Mouse (Mus musculus) CH12.LX (cell line): Measurements from ENCODE around the gene Fgd6. TPM values are rescaled to one million over a fixed set of nuclear protein-coding genes. Genes with fewer than 3 reads are reported as not detected.

Experiments
- DNase-seq: peaks from one replicate; pipeline ENCODE4 v3.0.0-alpha.2; 2013; ENCODE audit errors: extremely low read depth
- H3K27ac ChIP-seq: 2 replicates; pipeline ENCODE4 v1.5.1; 2012; ENCODE audit warnings: low read depth, mild to moderate bottlenecking, control low read depth, moderate library complexity; ENCODE audit not compliant: insufficient read depth
- H3K27me3 ChIP-seq: replicated peaks from 2 replicates; pipeline ENCODE3; 2012; ENCODE audit warnings: inconsistent platforms
- H3K36me3 ChIP-seq, 2 experiments: replicated peaks in 1 of 2; 2 replicates each; pipeline versions ENCODE3 to v1.6.1; 2012; ENCODE audit warnings: inconsistent platforms in 1 of 2, low read length in 1 of 2, mild to moderate bottlenecking in 1 of 2, mixed read lengths in 1 of 2, moderate library complexity in 1 of 2; ENCODE audit not compliant: control insufficient read depth in 1 of 2, insufficient read depth in 1 of 2
- H3K4me1 ChIP-seq, 2 experiments: 2 replicates each; pipeline ENCODE4 v1.6.1; 2012; ENCODE audit warnings: inconsistent platforms in 1 of 2, moderate library complexity in 1 of 2; ENCODE audit not compliant: insufficient read depth in 2 of 2, control insufficient read depth in 1 of 2
- H3K4me2 ChIP-seq: 2 replicates; pipeline ENCODE4 v1.6.1; 2012; ENCODE audit warnings: low read depth, mild to moderate bottlenecking, control low read depth; ENCODE audit not compliant: poor library complexity, insufficient read depth, severe bottlenecking
- H3K4me3 ChIP-seq, 3 experiments: fragments of 150-350 bp in 1 of 3; sonication (generic) in 1 of 3; replicated peaks in 1 of 3; 2 replicates each; pipeline versions ENCODE3 to v1.5.1; 2011 to 2012; ENCODE audit warnings: low read depth in 2 of 3, low read length in 2 of 3, mild to moderate bottlenecking in 2 of 3, moderate library complexity in 2 of 3, control low read depth in 1 of 3, improper control_type of control experiment in 1 of 3, inconsistent platforms in 1 of 3, mixed read lengths in 1 of 3; ENCODE audit not compliant: poor library complexity in 1 of 3
- H3K79me2 ChIP-seq: replicated peaks from 2 replicates; pipeline ENCODE4 v1.6.1; 2012; ENCODE audit warnings: mild to moderate bottlenecking, moderate library complexity; ENCODE audit not compliant: control insufficient read depth, poor library complexity, insufficient read depth, severe bottlenecking; ENCODE audit errors: extremely low read depth
- H3K9ac ChIP-seq: 2 replicates; pipeline ENCODE4 v1.6.1; 2012; ENCODE audit warnings: low read depth, mild to moderate bottlenecking, control low read depth, moderate library complexity; ENCODE audit not compliant: insufficient read depth
- H3K9me3 ChIP-seq: replicated peaks from 2 replicates; pipeline ENCODE3; 2012; ENCODE audit warnings: low read length, inconsistent platforms, mixed read lengths
- BHLHE40 ChIP-seq: IDR thresholded peaks from 2 replicates; pipeline ENCODE4 v1.6.1; 2011; ENCODE audit warnings: mild to moderate bottlenecking, low read depth, low read length, improper control_type of control experiment
- ETS1 ChIP-seq: conservative IDR thresholded peaks from 2 replicates; pipeline ENCODE4 v1.6.1; 2012; ENCODE audit warnings: low read depth, mild to moderate bottlenecking, inconsistent platforms, low read length, improper control_type of control experiment, moderate library complexity
- IRF4 ChIP-seq: IDR thresholded peaks from 2 replicates; pipeline ENCODE4 v1.6.1; 2014; ENCODE audit warnings: low read depth, mild to moderate bottlenecking, inconsistent platforms, low read length, improper control_type of control experiment
- KAT2A ChIP-seq: IDR thresholded peaks from 2 replicates; pipeline ENCODE4 v1.6.1; 2012; ENCODE audit warnings: low read length, improper control_type of control experiment, inconsistent platforms; ENCODE audit not compliant: insufficient replicate concordance
- MAX ChIP-seq: IDR thresholded peaks from 2 replicates; pipeline ENCODE4 v1.6.1; 2011; ENCODE audit warnings: low read length, improper control_type of control experiment
- NELFE ChIP-seq: IDR thresholded peaks from 2 replicates; pipeline ENCODE4 v1.6.1; 2011; ENCODE audit warnings: low read depth, low read length, improper control_type of control experiment
- RCOR1 ChIP-seq: conservative IDR thresholded peaks from 2 replicates; pipeline ENCODE4 v1.6.1; 2012; ENCODE audit warnings: low read depth, mild to moderate bottlenecking, inconsistent platforms, low read length, improper control_type of control experiment
- SIN3A ChIP-seq: IDR thresholded peaks from 2 replicates; pipeline ENCODE4 v1.6.1; 2012; ENCODE audit warnings: low read length, improper control_type of control experiment, inconsistent platforms
- SMC3 ChIP-seq: IDR thresholded peaks from 2 replicates; pipeline ENCODE4 v1.6.1; 2011; ENCODE audit warnings: low read depth, low read length, improper control_type of control experiment
- TCF12 ChIP-seq: IDR thresholded peaks from 2 replicates; pipeline ENCODE4 v1.6.1; 2014; ENCODE audit warnings: low read depth, mild to moderate bottlenecking, inconsistent platforms, low read length, improper control_type of control experiment
- USF1 ChIP-seq: IDR thresholded peaks from 2 replicates; pipeline ENCODE4 v1.6.1; 2014; ENCODE audit warnings: low read depth, mild to moderate bottlenecking, inconsistent platforms, low read length, improper control_type of control experiment
- USF2 ChIP-seq: conservative IDR thresholded peaks from 2 replicates; pipeline ENCODE4 v1.6.1; 2011; ENCODE audit warnings: low read depth, low read length, improper control_type of control experiment
- ZNF384 ChIP-seq: IDR thresholded peaks from 2 replicates; pipeline ENCODE4 v1.6.1; 2012; ENCODE audit warnings: low read depth, low read length, improper control_type of control experiment, inconsistent platforms
- dilution Hi-C: fragments of 300-500 bp; cut with MboI; formaldehyde crosslinking; loops from 2 replicates; pipeline ENCODE4 v1.14.3; 2020; ENCODE audit warnings: low sequenced_read_pairs; ENCODE audit not compliant: extremely low pct_unique_long_range_greater_than_20kb, extremely low pct_ligation_motif_present
- in situ Hi-C: fragments of 300-500 bp; cut with MboI; formaldehyde crosslinking; loops from 3 replicates; pipeline ENCODE4 v1.14.3; 2019; ENCODE audit warnings: low sequenced_read_pairs, low pct_ligation_motif_present, low pct_unique_long_range_greater_than_20kb, mixed read lengths
- polyA plus RNA-seq: library from polyadenylated mRNA; unstranded; fragments of >175 nt; gene quantifications from 2 replicates; pipeline ENCODE4 v1.2.1, GENCODE M21; 2012; ENCODE audit warnings: low read depth; ENCODE audit not compliant: insufficient read length
- total RNA-seq, 2 experiments: library from RNA; depleted of rRNA; stranded (reverse); fragments of 300-350 nt in 1 of 2; fragments of >200 nt in 1 of 2; gene quantifications; 2 replicates each; pipeline ENCODE4 v1.2.3; 2012 to 2014

Fgd6 gene
- total and polyA plus RNA-seq, 3 experiments = 3.3 to 7.2 (median 5.0) TPM

- DNase-seq = no peak
- H3K27me3 ChIP-seq = no peaks in the 10 kb centered on the region
- H3K79me2 ChIP-seq = peaks cover 66% of the 10 kb centered on the region
- H3K9me3 ChIP-seq = peaks cover 3% of the 10 kb centered on the region
- H3K4me2 ChIP-seq = peak overlapping the region; percentile 59; the same call in 1 of the 2 replicates
- peaks cover 0 to 12% of the 10 kb centered on the region in 2 experiments for H3K36me3 ChIP-seq
- peak overlapping the region; percentile 54 to 93 (median 93) for H3K4me3 ChIP-seq
- TF ChIP-seq BHLHE40 (peak; percentile 94), SMC3 (no peak), NELFE (no peak), USF1 (peak; percentile 84), MAX (peak; percentile 67; the same call in 1 of the 2 replicates), RCOR1 (no peak), SIN3A (peak; percentile 17; the same call in 1 of the 2 replicates), USF2 (peak; percentile 90), IRF4 (peak; percentile 15; the same call in 1 of the 2 replicates)
- in situ Hi-C loops = loop anchor here (5.0 kb wide), 1 partner anchor 70 kb away; no protein-coding TSS in a partner anchor
- no peak overlapping the region for H3K27ac ChIP-seq
- H3K4me1 ChIP-seq = peaks cover 0 to 38% of the 10 kb centered on the region in 2 experiments; a peak in 3 of 4 replicates
- H3K9ac ChIP-seq = peak overlapping the region; percentile 60; the same call in 1 of the 2 replicates
- dilution Hi-C loops = no loop called here
Measured at GRCm38 (mm10) chr10:94037196-94037595, 1.4 kb downstream of the Fgd6 start.

- dilution Hi-C loops = no loop called here
Measured at GRCm38 (mm10) chr10:94037596-94037995, 1.8 kb downstream of the Fgd6 start.

More at GRCm38 (mm10) chr10:94037596-94037995, 1.8 kb downstream of the Fgd6 start:
- no peak for DNase-seq
- Histone ChIP-seq H3K4me3 (peak overlapping the region in 1 of 3 experiments; percentile 93), H3K27ac (no peak overlapping the region), H3K27me3 (no peaks in the 10 kb centered on the region), H3K9me3 (peaks cover 3% of the 10 kb centered on the region), H3K4me1 (peaks cover 0 to 38% of the 10 kb centered on the region in 2 experiments; a peak in 3 of 4 replicates), H3K4me2 (peak overlapping the region; percentile 97; the same call in 1 of the 2 replicates), H3K9ac (peak overlapping the region; percentile 60), H3K79me2 (peaks cover 67% of the 10 kb centered on the region), H3K36me3 (peaks cover 0 to 10% of the 10 kb centered on the region in 2 experiments)
- TF ChIP-seq BHLHE40 (no peak), ZNF384 (peak; percentile 81), KAT2A (no peak), ETS1 (no peak), TCF12 (no peak)
- in situ Hi-C loops = loop anchor here (5.0 kb wide), 1 partner anchor 70 kb away; no protein-coding TSS in a partner anchor
